Mouse (Mus musculus): ENCODE measurements around the gene Itga6. TPM values are rescaled to one million over a fixed set of nuclear protein-coding genes. Genes with fewer than 3 reads are reported as not detected.

Gene Itga6
- total and polyA plus RNA-seq, 3 experiments, result 1.0 to 2.7 TPM; not detected in 1

GRCm38 (mm10) chr2:71810906-71811305 is 65.5 kb downstream of the Itga6 start:
- TF ChIP-seq NELFE (IDR thresholded peaks at IDR 0.05; ENCODE audit: low read depth, low read length) (no peak), JUND (IDR thresholded peaks at IDR 0.05; ENCODE audit: low read depth, low read length) (no peak), TCF12 (IDR thresholded peaks at IDR 0.05; ENCODE audit: low read depth, low read length) (no peak), MAZ (IDR thresholded peaks at IDR 0.05; ENCODE audit: low read depth, low read length) (no peak), POLR2AphosphoS2 (IDR thresholded peaks at IDR 0.05; ENCODE audit: low read length) (no peak), USF1 (IDR thresholded peaks at IDR 0.05; ENCODE audit: low read depth, low read length) (no peak), MYB (IDR thresholded peaks at IDR 0.05; ENCODE audit: low read depth, low read length) (no peak), MAFK (IDR thresholded peaks at IDR 0.05; ENCODE audit: borderline replicate concordance, low read depth, low read length) (no peak), MXI1 (IDR thresholded peaks at IDR 0.05; ENCODE audit: low read depth, low read length) (no peak), ZKSCAN1 (IDR thresholded peaks at IDR 0.05; ENCODE audit: low read depth, low read length) (no peak), CHD2 (IDR thresholded peaks at IDR 0.05; ENCODE audit: low read length) (no peak), ZMIZ1 (IDR thresholded peaks at IDR 0.05; ENCODE audit: low read depth, low read length) (no peak), GATA1 (IDR thresholded peaks at IDR 0.05; ENCODE audit: low read depth, low read length) (no peak), E2F4 (IDR thresholded peaks at IDR 0.05; ENCODE audit: borderline replicate concordance, low read depth, low read length) (no peak)
- no peak for DNase-seq (ENCODE audit: low read depth, low spot score)
- Histone ChIP-seq H3K4me3 (ENCODE audit: control insufficient read depth in 1 of 2, insufficient read depth in 1 of 2, low read depth in 2 of 2, low read length in 2 of 2) (no peak overlapping the region), H3K27ac (ENCODE audit: control insufficient read depth, low read depth, low read length) (no peak overlapping the region), H3K79me2 (ENCODE audit: control insufficient read depth, insufficient read depth, low read length, poor library complexity) (no peaks in the 10 kb centered on the region), H3K27me3 (ENCODE audit: control insufficient read depth in 1 of 2, insufficient read depth in 2 of 2, low read length in 2 of 2) (no peaks in the 10 kb centered on the region; a peak in 1 of 4 replicates), H3K9me3 (replicated peaks; ENCODE audit: insufficient read depth, low read length) (no peaks in the 10 kb centered on the region), H3K36me3 (ENCODE audit: control insufficient read depth in 1 of 2, insufficient read depth in 2 of 2, low read length in 2 of 2) (peaks cover 0 to 9% of the 10 kb centered on the region in 2 experiments; a peak in 2 of 4 replicates), H3K4me1 (ENCODE audit: control insufficient read depth in 1 of 2, insufficient read depth in 2 of 2, low read length in 2 of 2) (peaks cover 10 to 14% of the 10 kb centered on the region in 2 experiments), H3K9ac (ENCODE audit: control insufficient read depth, low read depth, low read length, poor library complexity, severe bottlenecking) (no peak overlapping the region)

GRCm38 (mm10) chr2:71812221-71813021 is 67.0 kb downstream of the Itga6 start:
- TF ChIP-seq NRF1 (IDR thresholded peaks at IDR 0.05; ENCODE audit: insufficient read depth, low read depth, low read length, poor library complexity, severe bottlenecking) (no peak), POLR2A (IDR thresholded peaks at IDR 0.05; ENCODE audit: control insufficient read depth in 1 of 2, insufficient read depth in 1 of 2, low read depth in 1 of 2, low read length in 2 of 2, poor library complexity in 1 of 2) (no peak), ZC3H11A (IDR thresholded peaks at IDR 0.05; ENCODE audit: low read depth, low read length) (peak; percentile 90), ELF1 (IDR thresholded peaks at IDR 0.05; ENCODE audit: low read depth, low read length) (0 out of 2 replicates have a peak, but pooled peaks have one; percentile 15), SMC3 (IDR thresholded peaks at IDR 0.05; ENCODE audit: low read depth, low read length) (peak; percentile 99), BHLHE40 (IDR thresholded peaks at IDR 0.05; ENCODE audit: borderline replicate concordance, low read depth, low read length) (no peak), RAD21 (IDR thresholded peaks at IDR 0.05; ENCODE audit: low read depth, low read length) (peak; percentile 83), CTCF (IDR thresholded peaks at IDR 0.05 in 2 of 3, conservative IDR thresholded peaks at IDR 0.05 in 1 of 3; ENCODE audit: control insufficient read depth in 1 of 3, insufficient read depth in 1 of 3, low read depth in 2 of 3, low read length in 3 of 3, poor library complexity in 1 of 3, severe bottlenecking in 1 of 3) (peak; percentile 93 to 96 (median 96))
- H3K27ac ChIP-seq (ENCODE audit: control insufficient read depth, low read depth, low read length), result no peak overlapping the region
- H3K4me1 ChIP-seq (ENCODE audit: control insufficient read depth in 1 of 2, insufficient read depth in 2 of 2, low read length in 2 of 2), result peaks cover 10 to 19% of the 10 kb centered on the region in 2 experiments
- H3K4me3 ChIP-seq (ENCODE audit: control insufficient read depth in 1 of 2, insufficient read depth in 1 of 2, low read depth in 2 of 2, low read length in 2 of 2), result no peak overlapping the region
- DNase-seq (ENCODE audit: low read depth, low spot score), result peak; percentile 84
- peaks cover 0 to 9% of the 10 kb centered on the region in 2 experiments; a peak in 2 of 4 replicates for H3K36me3 ChIP-seq (ENCODE audit: control insufficient read depth in 1 of 2, insufficient read depth in 2 of 2, low read length in 2 of 2)
- H3K79me2 ChIP-seq (ENCODE audit: control insufficient read depth, insufficient read depth, low read length, poor library complexity), result no peaks in the 10 kb centered on the region
- no peak overlapping the region for H3K9ac ChIP-seq (ENCODE audit: control insufficient read depth, low read depth, low read length, poor library complexity, severe bottlenecking)
- H3K27me3 ChIP-seq (ENCODE audit: control insufficient read depth in 1 of 2, insufficient read depth in 2 of 2, low read length in 2 of 2), result no peaks in the 10 kb centered on the region; a peak in 1 of 4 replicates
- H3K9me3 ChIP-seq (replicated peaks; ENCODE audit: insufficient read depth, low read length), result no peaks in the 10 kb centered on the region
